Mouse (Mus musculus) limb, embryonic 14.5 days (tissue): ENCODE data around the gene Dmxl2. TPM values are rescaled to one million over a fixed set of nuclear protein-coding genes. Genes with fewer than 3 reads are reported as not detected.
A peak's percentile ranks its signal among the peaks of the same experiment; 100 is the strongest.

Experiments
- ATAC-seq: fragments of 200-750 bp; cut with Nextera tagmentation; 2 replicates; pipeline ENCODE4 v1.8.0; 2017; ENCODE audit warnings: low read depth, moderate number of reproducible peaks, moderate TSS enrichment; ENCODE audit not compliant: low FRiP score
- DNase-seq: peaks from one replicate; pipeline ENCODE4 v3.0.0-alpha.2; 2015; ENCODE audit warnings: low spot score
- H3K27ac ChIP-seq: fragments of 300-500 bp; sonication (generic); replicated peaks from 2 replicates; pipeline ENCODE4 v1.5.1; 2014; ENCODE audit warnings: low read depth, mild to moderate bottlenecking, low read length, moderate library complexity, mixed read lengths
- H3K27me3 ChIP-seq: fragments of 300-500 bp; sonication (generic); 2 replicates; pipeline ENCODE4 v1.6.1; 2014; ENCODE audit warnings: low read length, mixed read lengths; ENCODE audit not compliant: control insufficient read depth, insufficient read depth
- H3K36me3 ChIP-seq: fragments of 300-500 bp; sonication (generic); 2 replicates; pipeline ENCODE4 v1.6.1; 2014; ENCODE audit warnings: mild to moderate bottlenecking, low read length, moderate library complexity, mixed read lengths; ENCODE audit not compliant: control insufficient read depth, insufficient read depth
- H3K4me1 ChIP-seq: fragments of 300-500 bp; sonication (generic); 2 replicates; pipeline ENCODE4 v1.6.1; 2014; ENCODE audit warnings: antibody characterized with exemption, low read length, mixed read lengths; ENCODE audit not compliant: control insufficient read depth, insufficient read depth
- H3K4me2 ChIP-seq: fragments of 300-500 bp; sonication (generic); replicated peaks from 2 replicates; pipeline ENCODE4 v1.6.1; 2014; ENCODE audit warnings: low read depth, mild to moderate bottlenecking, low read length, moderate library complexity; ENCODE audit not compliant: severe bottlenecking
- H3K4me3 ChIP-seq: fragments of 300-500 bp; sonication (generic); replicated peaks from 2 replicates; pipeline ENCODE4 v1.5.1; 2014; ENCODE audit warnings: low read length
- H3K9ac ChIP-seq: fragments of 300-500 bp; sonication (generic); 2 replicates; pipeline ENCODE4 v1.6.1; 2014; ENCODE audit warnings: mild to moderate bottlenecking, low read depth, low read length, moderate library complexity; ENCODE audit not compliant: severe bottlenecking
- H3K9me3 ChIP-seq: fragments of 300-500 bp; sonication (generic); 2 replicates; pipeline ENCODE4 v1.6.1; 2016; ENCODE audit warnings: low read length; ENCODE audit not compliant: control insufficient read depth
- POLR2A ChIP-seq: fragments of 200-500 bp; IDR thresholded peaks from 2 replicates; pipeline ENCODE4 v1.8.0; 2012; ENCODE audit warnings: inconsistent platforms, mild to moderate bottlenecking, moderate library complexity, borderline replicate concordance; ENCODE audit not compliant: insufficient read depth, insufficient read length; ENCODE audit errors: extremely low read depth
- WGBS: fragments of 180-500 bp; shearing (Covaris S2); extraction: QIAGEN DNeasy Blood & Tissue Kit; methylation state at CpG from one replicate; pipeline ENCODE4 v1.1.7; 2014; 5-methylcytosine and 5-hydroxymethylcytosine counted together
- polyA plus RNA-seq, 2 experiments: library from polyadenylated mRNA; depleted of rRNA in 1 of 2; stranded (reverse) in 1 of 2; unstranded in 1 of 2; fragments of >200 nt; fragmentation: Nextera tagmentation in 1 of 2; extraction: Ambion mirVana in 1 of 2; gene quantifications; 2 replicates each; pipeline versions ENCODE4 v1.2.1 to v1.2.3; 2012 to 2014

Dmxl2 gene
- polyA plus RNA-seq, 2 experiments, result 6.4 to 7.9 TPM

GRCm38 (mm10) chr9:54469339-54469738, 32.1 kb downstream of the Dmxl2 start:
- DNase-seq (no peak), ATAC-seq (no peak)
- no peaks in the 10 kb centered on the region for H3K4me1 ChIP-seq
- H3K36me3 ChIP-seq, result no peaks in the 10 kb centered on the region
- H3K9me3 ChIP-seq, result no peaks in the 10 kb centered on the region
- no peak overlapping the region for H3K4me3 ChIP-seq
- no peak overlapping the region for H3K9ac ChIP-seq
- H3K27ac ChIP-seq, result no peak overlapping the region
- no peaks in the 10 kb centered on the region for H3K27me3 ChIP-seq
- TF ChIP-seq POLR2A, result no peak
- no peak overlapping the region for H3K4me2 ChIP-seq
- 80% methylated on average over 2 of the region's 2 CpGs for WGBS

- H3K27ac ChIP-seq, result no peak overlapping the region
- ATAC-seq, result no peak
- no peak for DNase-seq
- TF ChIP-seq POLR2A, result no peak
- no peak overlapping the region for H3K4me2 ChIP-seq
- 81% methylated on average over 1 of the region's 1 CpGs for WGBS
- H3K4me3 ChIP-seq, result no peak overlapping the region
- no peaks in the 10 kb centered on the region for H3K27me3 ChIP-seq
- H3K36me3 ChIP-seq, result no peaks in the 10 kb centered on the region
- H3K9ac ChIP-seq, result no peak overlapping the region
- H3K9me3 ChIP-seq, result no peaks in the 10 kb centered on the region
- no peaks in the 10 kb centered on the region for H3K4me1 ChIP-seq
Measured at GRCm38 (mm10) chr9:54467433-54467933, 33.9 kb downstream of the Dmxl2 start.

- H3K27me3 ChIP-seq, result no peaks in the 10 kb centered on the region
- no peak for TF ChIP-seq POLR2A
- no peak for ATAC-seq
- no peaks in the 10 kb centered on the region for H3K4me1 ChIP-seq
- no peaks in the 10 kb centered on the region for H3K36me3 ChIP-seq
- no peak overlapping the region for H3K9ac ChIP-seq
- no peak overlapping the region for H3K4me3 ChIP-seq
- H3K9me3 ChIP-seq, result no peaks in the 10 kb centered on the region
- DNase-seq, result no peak
- no peak overlapping the region for H3K27ac ChIP-seq
- H3K4me2 ChIP-seq, result no peak overlapping the region
- 85% methylated on average over 4 of the region's 4 CpGs for WGBS
Measured at GRCm38 (mm10) chr9:54463483-54464054, 37.9 kb downstream of the Dmxl2 start.

- H3K27me3 ChIP-seq, result no peaks in the 10 kb centered on the region
Measured at GRCm38 (mm10) chr9:54439015-54439414, 62.4 kb downstream of the Dmxl2 start.

GRCm38 (mm10) chr9:54438246-54438645, 63.2 kb downstream of the Dmxl2 start:
- no peak for ATAC-seq
- DNase-seq, result peak; percentile 51
- no peak for TF ChIP-seq POLR2A
- H3K4me3 ChIP-seq, result no peak overlapping the region
- WGBS, result 17% methylated on average over 2 of the region's 2 CpGs
- no peaks in the 10 kb centered on the region for H3K27me3 ChIP-seq
- H3K9ac ChIP-seq, result no peak overlapping the region
- no peaks in the 10 kb centered on the region for H3K4me1 ChIP-seq
- no peak overlapping the region for H3K27ac ChIP-seq
- H3K9me3 ChIP-seq, result no peaks in the 10 kb centered on the region
- no peaks in the 10 kb centered on the region for H3K36me3 ChIP-seq
- no peak overlapping the region for H3K4me2 ChIP-seq

More at GRCm38 (mm10) chr9:54439015-54439414, 62.4 kb downstream of the Dmxl2 start:
- DNase-seq, result no peak
- no peaks in the 10 kb centered on the region for H3K9me3 ChIP-seq
- H3K36me3 ChIP-seq, result no peaks in the 10 kb centered on the region
- no peak for TF ChIP-seq POLR2A
- 77% methylated on average over 6 of the region's 6 CpGs for WGBS
- no peak overlapping the region for H3K4me3 ChIP-seq
- no peak overlapping the region for H3K9ac ChIP-seq
- no peak for ATAC-seq
- no peaks in the 10 kb centered on the region for H3K4me1 ChIP-seq
- no peak overlapping the region for H3K4me2 ChIP-seq
- no peak overlapping the region for H3K27ac ChIP-seq
